ENCODE assay signal across 8 mouse cellular contexts in the genomic region with DNA sequence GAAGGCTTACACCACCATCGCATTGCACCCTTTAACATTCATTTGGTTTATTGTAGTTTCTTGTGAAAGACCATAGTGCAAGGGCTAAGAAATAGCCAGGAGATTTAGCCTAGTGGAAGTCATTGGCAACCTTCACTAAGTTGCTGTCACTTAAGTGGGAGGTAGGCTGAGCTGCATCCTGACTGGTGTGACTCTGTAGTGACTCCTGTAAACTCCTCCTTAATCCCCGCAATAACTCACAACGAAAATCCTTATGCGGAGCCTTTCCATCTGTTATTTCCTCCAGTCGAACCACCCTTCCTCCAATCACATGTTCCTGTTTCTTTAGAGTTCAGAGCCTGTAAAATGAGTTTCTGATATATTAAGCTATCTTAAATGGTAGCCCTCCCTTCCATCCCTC. TPM values are rescaled to one million over a fixed set of nuclear protein-coding genes. Genes with fewer than 3 reads are reported as not detected.
DNase-seq lines count a peak whose midpoint lies in the region; ATAC-seq and TF ChIP-seq lines count a peak whose summit lies in the region.

No protein-coding gene starts in this region.

- peak overlapping the region; percentile 99 for H3K9ac ChIP-seq in heart, embryonic 11.5 days (ENCODE audit: low read depth, low read length)
- peak overlapping the region; percentile 88 for H3K9ac ChIP-seq in ES-Bruce4 (ENCODE audit: low read depth, poor library complexity, severe bottlenecking)
- peak overlapping the region; percentile 98 for H3K9ac ChIP-seq in forebrain, embryonic 11.5 days (ENCODE audit: low read length)
- H3K9ac ChIP-seq in limb, embryonic 14.5 days (ENCODE audit: low read depth, low read length, severe bottlenecking) = 0 out of 2 replicates have a peak overlapping the region, but pooled peaks have one; percentile 91

- peak overlapping the region; percentile 100 for H3K27ac ChIP-seq in heart, embryonic 11.5 days (ENCODE audit: low read depth, low read length)
- no peak overlapping the region for H3K27ac ChIP-seq in ES-Bruce4 (ENCODE audit: insufficient read depth, low read length)
- H3K27ac ChIP-seq in forebrain, embryonic 11.5 days (ENCODE audit: low read depth, low read length) = no peak overlapping the region
- no peak overlapping the region for H3K27ac ChIP-seq in limb, embryonic 14.5 days (replicated peaks; ENCODE audit: low read depth, low read length)
- H3K27ac ChIP-seq in olfactory bulb, adult 2 months (ENCODE audit: insufficient read depth, low read depth, low read length) = peak overlapping the region; percentile 70

- TF ChIP-seq EP300 in ES-Bruce4 (IDR thresholded peaks at IDR 0.05; ENCODE audit: insufficient read depth, low read depth, low read length) = no peak

- H3K4me1 ChIP-seq in heart, embryonic 11.5 days (ENCODE audit: control insufficient read depth, insufficient read depth, low read length) = peaks cover 11% of the 10 kb centered on the region
- H3K4me1 ChIP-seq in ES-Bruce4 (ENCODE audit: control insufficient read depth, insufficient read depth, low read length) = peaks cover 2% of the 10 kb centered on the region
- H3K4me1 ChIP-seq in forebrain, embryonic 11.5 days (replicated peaks; ENCODE audit: control insufficient read depth, insufficient read depth, low read length) = peaks cover 5% of the 10 kb centered on the region; the same call in 1 of the 2 replicates
- H3K4me1 ChIP-seq in limb, embryonic 14.5 days (ENCODE audit: control insufficient read depth, insufficient read depth, low read length) = peaks cover 11% of the 10 kb centered on the region; the same call in 1 of the 2 replicates
- H3K4me1 ChIP-seq in olfactory bulb, adult 2 months (ENCODE audit: control insufficient read depth, insufficient read depth, low read length) = peaks cover 7% of the 10 kb centered on the region; the same call in 1 of the 2 replicates

- no peak for TF ChIP-seq POLR2A in ES-Bruce4 (IDR thresholded peaks at IDR 0.05; ENCODE audit: insufficient read depth, low read length)
- TF ChIP-seq POLR2A in limb, embryonic 14.5 days (IDR thresholded peaks at IDR 0.05; ENCODE audit: borderline replicate concordance, extremely low read depth, insufficient read depth, insufficient read length) = no peak
- TF ChIP-seq POLR2A in olfactory bulb, adult 2 months (IDR thresholded peaks at IDR 0.05; ENCODE audit: insufficient read depth, low read depth, low read length) = no peak

- 17% methylated on average over 5 of the region's 5 CpGs for WGBS in heart, embryonic 11.5 days (ENCODE audit: insufficient replicate concordance)
- 33% methylated on average over 5 of the region's 5 CpGs for WGBS in forebrain, embryonic 11.5 days
- WGBS in limb, embryonic 14.5 days = 13% methylated on average over 5 of the region's 5 CpGs
- 10% methylated on average over 5 of the region's 5 CpGs for WGBS in olfactory bulb, adult 2 months

- H3K4me2 ChIP-seq in heart, embryonic 11.5 days = peak overlapping the region; percentile 96
- peak overlapping the region; percentile 60 for H3K4me2 ChIP-seq in forebrain, embryonic 11.5 days (ENCODE audit: low read depth, low read length, severe bottlenecking)
- H3K4me2 ChIP-seq in limb, embryonic 14.5 days (replicated peaks; ENCODE audit: low read depth, low read length, severe bottlenecking) = peak overlapping the region; percentile 69

- ATAC-seq in heart, embryonic 11.5 days (replicated peaks; ENCODE audit: insufficient number of reproducible peaks, low FRiP score, low TSS enrichment) = no peak
- ATAC-seq in forebrain, embryonic 11.5 days (replicated peaks; ENCODE audit: low FRiP score) = no peak
- no peak for ATAC-seq in limb, embryonic 14.5 days (ENCODE audit: low FRiP score, low read depth)

- TF ChIP-seq CTCF in ES-Bruce4 (IDR thresholded peaks at IDR 0.05; ENCODE audit: low read depth, low read length) = no peak
- TF ChIP-seq CTCF in olfactory bulb, adult 2 months (IDR thresholded peaks at IDR 0.05; ENCODE audit: insufficient read depth, low read depth, low read length) = no peak

- no peaks in the 10 kb centered on the region for H3K36me3 ChIP-seq in heart, embryonic 11.5 days (ENCODE audit: control insufficient read depth, insufficient read depth, low read length)
- H3K36me3 ChIP-seq in ES-Bruce4 (ENCODE audit: control insufficient read depth, insufficient read depth, low read length, poor library complexity, severe bottlenecking) = no peaks in the 10 kb centered on the region
- no peaks in the 10 kb centered on the region for H3K36me3 ChIP-seq in forebrain, embryonic 11.5 days (ENCODE audit: control insufficient read depth, insufficient read depth, low read length)
- H3K36me3 ChIP-seq in limb, embryonic 14.5 days (ENCODE audit: control insufficient read depth, insufficient read depth, low read length) = no peaks in the 10 kb centered on the region

- H3K9me3 ChIP-seq in heart, embryonic 11.5 days (replicated peaks; ENCODE audit: control insufficient read depth, low read length) = no peaks in the 10 kb centered on the region
- H3K9me3 ChIP-seq in ES-Bruce4 (replicated peaks; ENCODE audit: control insufficient read depth, insufficient read depth, low read length, poor library complexity, severe bottlenecking) = no peaks in the 10 kb centered on the region
- no peaks in the 10 kb centered on the region for H3K9me3 ChIP-seq in forebrain, embryonic 11.5 days (ENCODE audit: control insufficient read depth, low read length)
- H3K9me3 ChIP-seq in limb, embryonic 14.5 days (ENCODE audit: control insufficient read depth, low read length) = no peaks in the 10 kb centered on the region

- H3K27me3 ChIP-seq in heart, embryonic 11.5 days (ENCODE audit: control insufficient read depth, insufficient read depth, low read length) = no peaks in the 10 kb centered on the region
- no peaks in the 10 kb centered on the region for H3K27me3 ChIP-seq in ES-Bruce4 (ENCODE audit: control insufficient read depth, insufficient read depth, low read length, poor library complexity, severe bottlenecking)
- no peaks in the 10 kb centered on the region for H3K27me3 ChIP-seq in forebrain, embryonic 11.5 days (ENCODE audit: control insufficient read depth, insufficient read depth, low read length)
- no peaks in the 10 kb centered on the region for H3K27me3 ChIP-seq in limb, embryonic 14.5 days (ENCODE audit: control insufficient read depth, insufficient read depth, low read length)

- peak overlapping the region; percentile 96 for H3K4me3 ChIP-seq in heart, embryonic 11.5 days (ENCODE audit: low read depth, low read length)
- H3K4me3 ChIP-seq in ES-Bruce4 (ENCODE audit: low read depth, low read length) = peak overlapping the region; percentile 79
- H3K4me3 ChIP-seq in forebrain, embryonic 11.5 days (ENCODE audit: low read depth, low read length) = peak overlapping the region; percentile 92
- H3K4me3 ChIP-seq in limb, embryonic 14.5 days (replicated peaks; ENCODE audit: low read length) = peak overlapping the region; percentile 66
- peak overlapping the region; percentile 94 for H3K4me3 ChIP-seq in olfactory bulb, adult 2 months (ENCODE audit: insufficient read depth, low read depth, low read length)

- no peak for DNase-seq in heart, adult 9 months (ENCODE audit: low spot score in 2 of 2)
- no peak for DNase-seq in forebrain, embryonic 11.5 days (ENCODE audit: low spot score)
- DNase-seq in limb, embryonic 14.5 days (ENCODE audit: low spot score) = peak; percentile 35
- DNase-seq in embryo, embryonic 9.5 days (ENCODE audit: extremely low spot score) = no peak
- DNase-seq in spleen, adult 12 weeks (ENCODE audit: low spot score) = no peak

RNA-seq across cellular contexts. Expression of a gene that starts 0.5 kb away (rescaled TPM):
- polyA plus RNA-seq in heart, embryonic 11.5 days (2014; fragmentation: Nextera tagmentation; extraction: Ambion mirVana) = 30.3 and 31.3 TPM in 2 replicates
- polyA plus RNA-seq in ES-Bruce4 (2011; ENCODE audit: insufficient read depth, insufficient read length, low read depth, missing spikeins) = 29.3 and 29.6 TPM in 2 replicates
- polyA plus RNA-seq in forebrain, embryonic 11.5 days (2014; fragmentation: Nextera tagmentation; extraction: Ambion mirVana) = 25.3 and 26.5 TPM in 2 replicates
- 34.1 and 37.1 TPM in 2 replicates for polyA plus RNA-seq in limb, embryonic 14.5 days (2012; rRNA removed)
- polyA plus RNA-seq in limb, embryonic 14.5 days (2014; fragmentation: Nextera tagmentation; extraction: Ambion mirVana) = 26.0 and 26.3 TPM in 2 replicates
- polyA plus RNA-seq in olfactory bulb, adult 2 months (2012; ENCODE audit: insufficient read depth, insufficient read length, low replicate concordance, missing spikeins) = not detected in 2 replicates

Comparison
In these comparisons a context has a peak if more than half of its experiments do, and no peak if none do; other contexts are left out.
1. H3K27ac ChIP-seq: peak in heart, embryonic 11.5 days (single experiment) and olfactory bulb, adult 2 months (single experiment); none in ES-Bruce4 (single experiment), forebrain, embryonic 11.5 days (single experiment) and limb, embryonic 14.5 days (single experiment).
2. Peak in every context shown above with its lines, with median percentiles within 50 percentile points of each other: H3K4me2 ChIP-seq, H3K4me3 ChIP-seq and H3K9ac ChIP-seq.